ENCODE assay signal across 27 mouse cellular contexts in the genomic region with DNA sequence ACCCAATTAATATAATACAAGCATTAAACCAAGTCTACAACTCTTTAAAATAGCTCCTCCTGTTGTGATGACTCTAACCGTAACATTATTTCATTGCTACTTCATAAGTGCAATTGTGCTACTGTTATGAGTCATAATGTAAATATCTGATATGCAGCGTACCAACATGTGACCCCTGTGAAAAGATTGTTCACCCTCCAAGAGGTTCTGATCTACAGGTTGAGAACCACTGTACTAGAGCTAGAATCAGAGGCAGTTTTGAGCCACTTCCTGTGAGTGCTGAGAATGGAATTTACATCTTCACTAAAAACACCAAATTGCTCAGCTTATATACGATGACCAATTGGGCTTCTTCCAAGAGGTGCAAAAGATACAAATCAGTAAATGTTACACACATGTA.
"Had no signal": no experiment of that assay in that cellular context is flagged by ENCODE, and none has a peak within 500 bp of the region (broad histone marks: within the 10 kb centered on the region; RNA-seq: fewer than 3 reads in every experiment).

No protein-coding gene starts in this region.

- H3K36me3 ChIP-seq: heart, embryonic 13.5 days; heart, embryonic 15.5 days; hindbrain, embryonic 10.5 days; hindbrain, embryonic 12.5 days; intestine, embryonic 15.5 days; limb, embryonic 13.5 days; limb, embryonic 15.5 days; liver, embryonic 12.5 days had no signal

- H3K9me3 ChIP-seq: heart, embryonic 13.5 days; heart, embryonic 15.5 days; hindbrain, embryonic 10.5 days; hindbrain, embryonic 12.5 days; intestine, embryonic 15.5 days; limb, embryonic 13.5 days; limb, embryonic 15.5 days; liver, embryonic 12.5 days had no signal

- DNase-seq: gastrocnemius, postnatal 14 days; gastrocnemius, postnatal 36 days; heart, adult 11 months; heart, adult 2 months; heart, postnatal 14 days; heart, postnatal 4 days; kidney, adult 18-20 months; kidney, adult 8-10 months; kidney, postnatal 10 days; kidney, postnatal 25 days; kidney, postnatal 4 days; left cerebral cortex, postnatal 4 days had no signal

- H3K27me3 ChIP-seq: heart, embryonic 13.5 days; heart, embryonic 15.5 days; hindbrain, embryonic 12.5 days; intestine, embryonic 15.5 days; limb, embryonic 13.5 days; limb, embryonic 15.5 days; liver, embryonic 12.5 days had no signal

- H3K4me3 ChIP-seq: heart, adult 2 months; heart, embryonic 13.5 days; heart, embryonic 15.5 days; hindbrain, embryonic 10.5 days; hindbrain, embryonic 12.5 days; intestine, embryonic 15.5 days; layer of hippocampus, adult 2 months; limb, embryonic 13.5 days; limb, embryonic 15.5 days; liver, embryonic 12.5 days had no signal

- H3K4me2 ChIP-seq: heart, embryonic 11.5 days; heart, embryonic 13.5 days; heart, embryonic 15.5 days; hindbrain, embryonic 12.5 days; hindbrain, embryonic 14.5 days; intestine, embryonic 15.5 days; limb, embryonic 13.5 days; limb, embryonic 15.5 days; liver, embryonic 12.5 days had no signal

- ATAC-seq: hindbrain, embryonic 16.5 days; inflammation-experienced regulatory T-cells, adult 6 months; intestine, embryonic 15.5 days; intestine, postnatal 0 days; liver, embryonic 12.5 days had no signal

- H3K27ac ChIP-seq: heart, adult 2 months; heart, embryonic 13.5 days; heart, embryonic 15.5 days; hindbrain, embryonic 10.5 days; hindbrain, embryonic 12.5 days; hindbrain, embryonic 14.5 days; intestine, embryonic 15.5 days; layer of hippocampus, adult 2 months; limb, embryonic 13.5 days; limb, embryonic 15.5 days; liver, embryonic 12.5 days; liver, embryonic 14.5 days had no signal

- H3K9ac ChIP-seq: heart, embryonic 13.5 days; heart, embryonic 15.5 days; hindbrain, embryonic 12.5 days; hindbrain, embryonic 14.5 days; intestine, embryonic 15.5 days; limb, embryonic 13.5 days; limb, embryonic 15.5 days; liver, embryonic 12.5 days; liver, embryonic 14.5 days had no signal

- H3K4me1 ChIP-seq: heart, embryonic 13.5 days; heart, embryonic 15.5 days; hindbrain, embryonic 10.5 days; hindbrain, embryonic 12.5 days; intestine, embryonic 15.5 days; limb, embryonic 13.5 days; limb, embryonic 15.5 days; liver, embryonic 12.5 days had no signal
